Mouse (Mus musculus): ENCODE data around the gene Gm3149.
"Not testable (repeated sequence)": the region's sequence is repeated elsewhere in the genome, so short reads cannot be mapped to it uniquely, and the experiment has no call there.

DNA sequence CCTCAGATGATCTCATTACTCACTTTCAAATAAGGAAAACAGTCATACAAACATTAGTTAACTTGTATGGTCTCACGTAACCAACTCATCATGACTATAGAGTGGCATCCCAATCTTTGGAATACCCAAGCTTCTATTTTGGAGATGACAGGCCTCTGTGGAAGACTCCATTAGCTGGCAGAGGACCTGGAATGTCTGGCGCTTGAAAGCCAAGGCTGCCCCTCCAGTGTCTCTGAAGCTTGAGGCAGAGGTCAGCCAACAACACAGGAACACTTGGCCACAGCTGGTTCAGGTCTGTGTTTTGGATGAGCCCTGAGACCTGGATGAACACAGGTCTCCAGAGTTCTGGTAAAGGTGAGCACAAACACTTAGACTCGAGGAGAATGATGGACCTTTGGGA is 52.6 kb downstream of the Gm3149 start:
- not testable (repeated sequence) for TF ChIP-seq CTCF (conservative IDR thresholded peaks at IDR 0.05; ENCODE audit: insufficient read depth, insufficient read length, low read depth, low read length); POLR2A (IDR thresholded peaks at IDR 0.05; ENCODE audit: low read depth, low read length)
